Mouse (Mus musculus): ENCODE measurements around the gene Dmc1.

DNA sequence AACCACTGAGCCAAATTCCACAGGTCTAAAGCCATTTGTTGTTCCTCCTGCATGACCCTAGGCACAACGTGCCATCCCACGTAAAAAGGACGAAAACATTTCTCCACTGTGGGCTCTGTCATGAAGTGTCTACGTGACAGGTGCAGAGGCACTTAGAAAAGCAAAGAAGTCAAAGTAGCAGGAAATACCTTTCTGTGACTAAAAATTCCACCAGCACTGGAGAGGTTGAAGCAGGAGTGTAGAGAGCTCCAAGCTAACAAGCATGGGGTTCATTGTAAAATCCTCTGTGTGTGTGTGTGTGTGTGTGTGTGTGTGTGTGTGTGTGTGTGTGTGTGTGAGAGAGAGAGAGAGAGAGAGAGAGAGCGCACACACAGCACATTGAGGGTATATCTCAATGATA lies 52.3 kb downstream of the Dmc1 start:
- TF ChIP-seq POLR2A (IDR thresholded peaks at IDR 0.05; ENCODE audit: control insufficient read depth, extremely low read depth, insufficient read depth, low read length, poor library complexity) (no peak), CTCF (IDR thresholded peaks at IDR 0.05; ENCODE audit: borderline replicate concordance, control insufficient read depth, extremely low read depth, insufficient read depth, low read length, poor library complexity) (no peak)
